Mouse (Mus musculus): Measurements from ENCODE around the gene Atp5s.

DNA sequence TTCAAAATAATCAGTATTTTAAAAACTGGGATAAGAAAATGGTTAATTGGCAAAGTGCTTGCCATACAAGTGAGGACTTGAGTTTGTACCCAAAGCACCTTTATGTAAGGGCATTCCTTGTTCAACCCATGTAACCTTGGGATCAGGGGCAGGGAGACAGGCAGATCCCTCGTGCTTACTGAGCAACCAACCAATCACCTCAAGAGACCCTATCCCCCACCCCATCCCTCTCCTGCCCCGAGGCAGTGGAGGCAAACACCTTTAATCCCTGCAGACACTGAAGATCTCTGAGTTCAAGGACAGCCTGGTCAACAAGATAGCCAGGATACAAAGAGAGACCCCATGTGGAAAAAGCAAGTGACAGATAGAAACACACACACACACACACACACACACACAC lies 1.4 kb upstream of the Atp5s start:
- TF ChIP-seq POLR2A (IDR thresholded peaks at IDR 0.05; ENCODE audit: insufficient read depth, low read depth, low read length) (no peak), CTCF (IDR thresholded peaks at IDR 0.05) (no peak)

Data from heart, adult 2 months (tissue).